In genomic region chr19:28246186-28246585, GRCm38 (mm10) we compare ENCODE assay signal across 24 mouse cellular contexts.
DNase-seq lines count a peak whose midpoint lies in the region; ATAC-seq lines count a peak whose summit lies in the region.
"Had no signal": no experiment of that assay in that cellular context is flagged by ENCODE, and none has a peak within 500 bp of the region (broad histone marks: within the 10 kb centered on the region; RNA-seq: fewer than 3 reads in every experiment).

No protein-coding gene starts in this region.

- no peak overlapping the region for H3K4me2 ChIP-seq in liver, embryonic 11.5 days
- H3K4me2 ChIP-seq: embryonic facial prominence, embryonic 12.5 days; forebrain, embryonic 13.5 days; forebrain, embryonic 15.5 days had no signal

- H3K27me3 ChIP-seq in liver, embryonic 11.5 days (replicated peaks; ENCODE audit: control insufficient read depth, insufficient read depth, low read length), result no peaks in the 10 kb centered on the region
- H3K27me3 ChIP-seq: CH12.LX; embryonic facial prominence, embryonic 12.5 days; forebrain, embryonic 13.5 days; forebrain, embryonic 15.5 days had no signal

- H3K4me1 ChIP-seq in liver, embryonic 11.5 days (replicated peaks; ENCODE audit: control insufficient read depth, insufficient read depth, low read length), result no peaks in the 10 kb centered on the region
- H3K4me1 ChIP-seq: embryonic facial prominence, embryonic 10.5 days; embryonic facial prominence, embryonic 12.5 days; forebrain, embryonic 13.5 days; forebrain, embryonic 15.5 days had no signal

- H3K27ac ChIP-seq in liver, embryonic 11.5 days (ENCODE audit: low read depth, low read length), result no peak overlapping the region
- H3K27ac ChIP-seq: embryonic facial prominence, embryonic 10.5 days; embryonic facial prominence, embryonic 12.5 days; forebrain, embryonic 13.5 days; forebrain, embryonic 15.5 days had no signal

- DNase-seq in 3T3-L1 (ENCODE audit: low read depth, low spot score), result peak; percentile 43
- peak; percentile 27 for DNase-seq in NIH3T3 (ENCODE audit: low read depth)
- peak; percentile 21 for DNase-seq in brain, adult 2 months (ENCODE audit: low read depth, low spot score)
- DNase-seq in adrenal gland, postnatal 14 days, result no peak
- DNase-seq in testis, postnatal 14 days (ENCODE audit: low spot score), result no peak
- DNase-seq in liver, embryonic 11.5 days (ENCODE audit: low spot score), result no peak
- DNase-seq: adrenal gland, adult 8-10 months; adrenal gland, postnatal 25 days; B cell, adult 2 months; cerebellum, adult 11-12 months; cerebellum, adult 2 months; cerebellum, adult 9-10 months; cerebellum, postnatal 10 days; cerebellum, postnatal 25 days; forebrain, postnatal 0 days had no signal

- no peak overlapping the region for H3K4me3 ChIP-seq in liver, embryonic 11.5 days (ENCODE audit: low read depth, low read length)
- H3K4me3 ChIP-seq: embryonic facial prominence, embryonic 10.5 days; embryonic facial prominence, embryonic 12.5 days; erythroblast, embryonic 14.5 days; forebrain, embryonic 13.5 days; forebrain, embryonic 15.5 days had no signal

- H3K9ac ChIP-seq in liver, embryonic 11.5 days (ENCODE audit: low read depth, low read length), result no peak overlapping the region
- H3K9ac ChIP-seq: embryonic facial prominence, embryonic 12.5 days; forebrain, embryonic 13.5 days; forebrain, embryonic 15.5 days; forebrain, postnatal 0 days had no signal

- 81% methylated on average over 5 of the region's 5 CpGs for WGBS in liver, embryonic 11.5 days

- H3K36me3 ChIP-seq in liver, embryonic 11.5 days (ENCODE audit: control insufficient read depth, insufficient read depth, low read length), result no peaks in the 10 kb centered on the region
- H3K36me3 ChIP-seq: embryonic facial prominence, embryonic 10.5 days; embryonic facial prominence, embryonic 12.5 days; forebrain, embryonic 15.5 days; G1E had no signal

- no peaks in the 10 kb centered on the region for H3K9me3 ChIP-seq in liver, embryonic 11.5 days (ENCODE audit: control insufficient read depth, low read length)
- H3K9me3 ChIP-seq: embryonic facial prominence, embryonic 10.5 days; embryonic facial prominence, embryonic 12.5 days; forebrain, embryonic 13.5 days; forebrain, embryonic 15.5 days; G1E had no signal

- ATAC-seq in liver, embryonic 11.5 days (replicated peaks; ENCODE audit: low FRiP score), result no peak
- ATAC-seq: activated CD4-positive, CD25-positive, alpha-beta regulatory T cell, adult 4 months; CD4-positive, CD25-positive, alpha-beta regulatory T cell, adult 4 months; forebrain, embryonic 13.5 days; forebrain, embryonic 15.5 days; forebrain, postnatal 0 days had no signal

Comparison
In these comparisons a context has a peak if more than half of its experiments do, and no peak if none do; other contexts are left out.
1. DNase-seq: peak in 3T3-L1 (single experiment), NIH3T3 (single experiment) and brain, adult 2 months (single experiment); none in adrenal gland, postnatal 14 days (single experiment), testis, postnatal 14 days (single experiment) and liver, embryonic 11.5 days (single experiment).